Mouse (Mus musculus) forebrain, embryonic 15.5 days (tissue): ENCODE measurements around the gene Togaram1. TPM values are rescaled to one million over a fixed set of nuclear protein-coding genes. Genes with fewer than 3 reads are reported as not detected.

Experiments
- ATAC-seq: fragments of 200-750 bp; cut with Nextera tagmentation; replicated peaks from 2 replicates; pipeline ENCODE4 v1.8.0; 2017; ENCODE audit warnings: mild to moderate bottlenecking, moderate TSS enrichment, moderate library complexity
- H3K27ac ChIP-seq: fragments of 300-500 bp; sonication (generic); replicated peaks from 2 replicates; pipeline ENCODE4 v1.5.1; 2015; ENCODE audit warnings: mild to moderate bottlenecking, inconsistent platforms
- H3K27me3 ChIP-seq: fragments of 300-500 bp; sonication (generic); 2 replicates; pipeline ENCODE4 v1.6.1; 2015; ENCODE audit warnings: inconsistent platforms
- H3K36me3 ChIP-seq: fragments of 300-500 bp; sonication (generic); 2 replicates; pipeline ENCODE4 v1.6.1; 2015; ENCODE audit warnings: mild to moderate bottlenecking, inconsistent platforms
- H3K4me1 ChIP-seq: fragments of 300-500 bp; sonication (generic); 2 replicates; pipeline ENCODE4 v1.6.1; 2015; ENCODE audit warnings: inconsistent platforms
- H3K4me2 ChIP-seq: fragments of 300-500 bp; sonication (generic); replicated peaks from 2 replicates; pipeline ENCODE4 v1.6.1; 2015; ENCODE audit warnings: mild to moderate bottlenecking, inconsistent platforms
- H3K4me3 ChIP-seq: fragments of 300-500 bp; sonication (generic); 2 replicates; pipeline ENCODE4 v1.5.1; 2015; ENCODE audit warnings: mild to moderate bottlenecking, inconsistent platforms
- H3K9ac ChIP-seq: fragments of 300-500 bp; sonication (generic); replicated peaks from 2 replicates; pipeline ENCODE4 v1.6.1; 2015; ENCODE audit warnings: mild to moderate bottlenecking, inconsistent platforms
- H3K9me3 ChIP-seq: fragments of 300-500 bp; sonication (generic); 2 replicates; pipeline ENCODE4 v1.6.1; 2016; ENCODE audit warnings: inconsistent platforms
- WGBS: fragments of 180-500 bp; shearing (Covaris S2); methylation state at CpG from one replicate; pipeline ENCODE4 v1.1.7; 2015; ENCODE audit warnings: mixed read lengths; 5-methylcytosine and 5-hydroxymethylcytosine counted together
- polyA plus RNA-seq: library from polyadenylated mRNA; unstranded; fragments of >200 nt; fragmentation: Nextera tagmentation; extraction: Ambion mirVana; gene quantifications from 2 replicates; pipeline ENCODE4 v1.2.1, GENCODE M21; 2015

The Togaram1 gene
- 23.0 and 26.5 TPM in 2 replicates for polyA plus RNA-seq

DNA sequence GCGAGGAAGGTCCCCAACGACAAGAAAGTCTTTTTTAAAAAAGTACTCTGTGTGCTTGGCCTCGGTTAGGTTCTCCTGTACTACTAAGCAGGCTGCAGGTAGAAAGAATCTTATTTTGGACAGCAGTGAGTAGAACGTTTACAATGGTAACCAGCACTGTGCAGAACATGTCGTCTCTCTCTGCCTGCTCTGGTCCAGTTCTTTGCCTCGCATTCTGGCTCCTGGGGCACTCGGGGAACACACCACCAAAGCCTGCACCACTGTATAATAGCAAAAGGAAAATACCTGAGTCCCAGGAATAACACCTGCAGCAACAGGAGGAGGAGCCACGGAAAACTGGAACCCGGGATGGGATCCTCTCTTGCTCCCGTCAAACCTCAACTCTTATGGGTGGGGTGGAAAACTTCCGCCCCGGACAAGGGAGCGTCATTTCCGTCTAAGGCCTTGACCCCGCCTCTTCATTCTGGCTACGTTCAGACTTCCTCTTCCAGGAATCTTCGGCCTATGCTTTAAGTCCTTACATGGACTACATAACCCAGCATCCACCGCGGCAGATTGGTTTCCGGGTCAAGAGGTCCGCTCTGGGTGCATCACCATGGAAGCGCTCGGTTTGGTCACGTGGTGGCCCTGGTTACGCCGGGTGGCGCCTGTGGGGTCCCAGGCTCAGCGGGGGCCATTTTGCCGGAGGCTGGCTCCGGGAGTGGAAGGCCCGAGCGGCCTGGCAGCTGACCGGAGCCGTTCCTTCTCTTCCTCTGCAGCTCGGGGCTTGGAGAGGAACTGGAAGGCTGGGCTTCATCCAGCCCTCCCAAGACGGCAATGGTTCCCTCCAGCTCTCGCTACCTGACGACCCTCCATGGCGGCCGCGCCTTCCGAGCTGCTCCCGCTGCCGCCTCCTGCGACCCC, at the start of gene Togaram1, which contains the start of gene Klhl28:
TSS of gene Togaram1 (plus strand) at position 681 of the 903 bp plus-strand sequence.
TSS of gene Klhl28 (minus strand) at position 411 of the 903 bp plus-strand sequence.
- H3K4me2 ChIP-seq = peak within 1 kb of the TSS; percentile 88
- WGBS = under 1% methylated on average over 45 of the region's 45 CpGs
- H3K4me1 ChIP-seq = peaks cover 47% of the 10 kb centered on the region
- no peaks in the 10 kb centered on the region for H3K36me3 ChIP-seq
- H3K27me3 ChIP-seq = no peaks in the 10 kb centered on the region
- peak; percentile 100 for ATAC-seq
- H3K4me3 ChIP-seq = peak within 1 kb of the TSS; percentile 98
- H3K27ac ChIP-seq = peak within 1 kb of the TSS; percentile 87
- peak within 1 kb of the TSS; percentile 68 for H3K9ac ChIP-seq
- H3K9me3 ChIP-seq = no peaks in the 10 kb centered on the region

DNA sequence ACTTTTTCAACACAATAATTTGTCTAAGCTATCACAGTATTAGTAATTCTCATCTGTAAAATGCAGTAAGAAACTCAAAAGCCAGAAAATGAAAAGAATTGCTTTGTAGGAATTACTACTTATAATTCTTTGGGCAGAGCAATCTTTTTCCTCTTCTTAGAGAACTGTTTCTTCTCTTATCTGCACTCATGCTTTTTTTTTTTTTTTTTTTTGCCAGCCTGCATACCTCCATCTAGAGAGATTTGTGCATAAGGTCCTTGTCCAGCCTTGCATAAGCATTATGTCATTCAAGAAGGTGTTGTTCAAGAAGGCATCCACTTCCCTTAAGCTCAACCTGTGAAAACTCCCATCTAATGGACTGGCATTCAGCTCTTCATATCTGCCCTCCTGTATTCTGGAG, 48.9 kb upstream of the Togaram1 start:
- no peak overlapping the region for H3K4me3 ChIP-seq
- H3K4me1 ChIP-seq = peaks cover 7% of the 10 kb centered on the region
- ATAC-seq = no peak
- H3K36me3 ChIP-seq = peaks cover 7% of the 10 kb centered on the region
- no peak overlapping the region for H3K27ac ChIP-seq
- H3K9ac ChIP-seq = no peak overlapping the region
- no peaks in the 10 kb centered on the region for H3K27me3 ChIP-seq
- H3K9me3 ChIP-seq = no peaks in the 10 kb centered on the region
- H3K4me2 ChIP-seq = no peak overlapping the region

GRCm38 (mm10) chr12:64917578-64918471, 47.8 kb upstream of the Togaram1 start, which contains the start of gene Gm527:
TSS of gene Gm527 (plus strand) at chr12:64917906.
- peaks cover 16% of the 10 kb centered on the region for H3K36me3 ChIP-seq
- peak within 1 kb of the TSS; percentile 75 for H3K4me2 ChIP-seq
- H3K4me3 ChIP-seq = peak within 1 kb of the TSS; percentile 74
- H3K27ac ChIP-seq = peak within 1 kb of the TSS; percentile 86
- peaks cover 7% of the 10 kb centered on the region for H3K4me1 ChIP-seq
- H3K27me3 ChIP-seq = no peaks in the 10 kb centered on the region
- no peaks in the 10 kb centered on the region for H3K9me3 ChIP-seq
- ATAC-seq = peak; percentile 100
- under 1% methylated on average over 79 of the region's 93 CpGs for WGBS
- peak within 1 kb of the TSS; percentile 82 for H3K9ac ChIP-seq

GRCm38 (mm10) chr12:64937493-64937892, 28.1 kb upstream of the Togaram1 start:
- H3K4me2 ChIP-seq = no peak overlapping the region
- no peak overlapping the region for H3K27ac ChIP-seq
- H3K9me3 ChIP-seq = no peaks in the 10 kb centered on the region
- H3K4me3 ChIP-seq = no peak overlapping the region
- H3K36me3 ChIP-seq = peaks cover 6% of the 10 kb centered on the region; the same call in 1 of the 2 replicates
- ATAC-seq = no peak
- H3K27me3 ChIP-seq = no peaks in the 10 kb centered on the region
- no peaks in the 10 kb centered on the region for H3K4me1 ChIP-seq
- WGBS = 91% methylated on average over 2 of the region's 2 CpGs
- H3K9ac ChIP-seq = no peak overlapping the region

- H3K9ac ChIP-seq = peak overlapping the region; percentile 46
- H3K4me2 ChIP-seq = peak overlapping the region; percentile 83
- H3K9me3 ChIP-seq = no peaks in the 10 kb centered on the region
- H3K27me3 ChIP-seq = no peaks in the 10 kb centered on the region
- H3K27ac ChIP-seq = peak overlapping the region; percentile 61; the same call in 1 of the 2 replicates
- WGBS = 22% methylated on average over 4 of the region's 4 CpGs
- H3K36me3 ChIP-seq = no peaks in the 10 kb centered on the region
- ATAC-seq = no peak
- peaks cover 39% of the 10 kb centered on the region for H3K4me1 ChIP-seq
- H3K4me3 ChIP-seq = peak overlapping the region; percentile 98
Observed at GRCm38 (mm10) chr12:64964560-64964959, 1.0 kb upstream of the Togaram1 start.

GRCm38 (mm10) chr12:64966101-64966631, 562 bp downstream of the Togaram1 start:
- H3K4me3 ChIP-seq = peak overlapping the region; percentile 98

GRCm38 (mm10) chr12:64966652-64967435, 1.2 kb downstream of the Togaram1 start:
- Histone ChIP-seq H3K27me3 (no peaks in the 10 kb centered on the region), H3K27ac (no peak overlapping the region; the same call in 1 of the 2 replicates), H3K4me3 (peak overlapping the region; percentile 98), H3K4me1 (peaks cover 61% of the 10 kb centered on the region), H3K36me3 (no peaks in the 10 kb centered on the region), H3K4me2 (peak overlapping the region; percentile 88), H3K9ac (peak overlapping the region; percentile 68), H3K9me3 (no peaks in the 10 kb centered on the region)
- ATAC-seq = no peak
- 2% methylated on average over 19 of the region's 19 CpGs for WGBS

More at GRCm38 (mm10) chr12:64966101-64966631, 562 bp downstream of the Togaram1 start:
- WGBS = under 1% methylated on average over 44 of the region's 44 CpGs
- Histone ChIP-seq H3K9me3 (no peaks in the 10 kb centered on the region), H3K9ac (peak overlapping the region; percentile 68), H3K36me3 (no peaks in the 10 kb centered on the region), H3K27me3 (no peaks in the 10 kb centered on the region), H3K4me2 (peak overlapping the region; percentile 88), H3K27ac (peak overlapping the region; percentile 87), H3K4me1 (peaks cover 55% of the 10 kb centered on the region)
- ATAC-seq = peak; percentile 24

GRCm38 (mm10) chr12:64967470-64967869, 1.9 kb downstream of the Togaram1 start:
- Histone ChIP-seq H3K4me2 (peak overlapping the region; percentile 88), H3K9me3 (no peaks in the 10 kb centered on the region), H3K4me1 (peaks cover 66% of the 10 kb centered on the region), H3K36me3 (no peaks in the 10 kb centered on the region), H3K4me3 (peak overlapping the region; percentile 98), H3K27ac (no peak overlapping the region), H3K27me3 (no peaks in the 10 kb centered on the region), H3K9ac (peak overlapping the region; percentile 68)
- ATAC-seq = no peak
- under 1% methylated on average over 9 of the region's 9 CpGs for WGBS

DNA sequence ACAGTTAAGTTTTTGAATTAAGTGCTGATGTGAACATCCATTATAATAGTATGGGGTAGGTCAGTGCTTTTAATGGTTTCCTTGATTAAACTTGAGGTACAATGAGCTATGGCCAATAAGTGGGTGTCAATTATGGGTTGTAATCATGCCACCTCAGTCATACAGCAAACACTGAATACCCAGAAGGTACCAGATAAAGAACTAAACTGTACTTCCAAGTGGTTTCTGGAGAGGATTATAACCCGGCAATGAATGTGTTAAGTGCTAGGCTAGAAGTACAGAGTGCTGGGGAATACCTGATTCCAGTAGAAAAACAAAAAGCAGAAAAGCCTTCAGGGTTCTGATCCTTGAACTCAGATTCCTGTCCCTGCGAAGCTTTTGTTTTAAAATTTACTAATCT, 2.5 kb downstream of the Togaram1 start:
- no peak for ATAC-seq
- H3K4me2 ChIP-seq = peak overlapping the region; percentile 88
- peak overlapping the region; percentile 68 for H3K9ac ChIP-seq
- H3K27ac ChIP-seq = no peak overlapping the region
- peak overlapping the region; percentile 98 for H3K4me3 ChIP-seq
- peaks cover 68% of the 10 kb centered on the region for H3K4me1 ChIP-seq
- no peaks in the 10 kb centered on the region for H3K27me3 ChIP-seq
- 3% methylated on average over 2 of the region's 2 CpGs for WGBS
- H3K36me3 ChIP-seq = no peaks in the 10 kb centered on the region
- H3K9me3 ChIP-seq = no peaks in the 10 kb centered on the region

- Histone ChIP-seq H3K4me3 (no peak overlapping the region), H3K4me2 (peak overlapping the region; percentile 49; the same call in 1 of the 2 replicates), H3K4me1 (peaks cover 60% of the 10 kb centered on the region), H3K9ac (no peak overlapping the region), H3K36me3 (no peaks in the 10 kb centered on the region), H3K9me3 (no peaks in the 10 kb centered on the region), H3K27me3 (no peaks in the 10 kb centered on the region), H3K27ac (no peak overlapping the region)
- ATAC-seq = no peak
Observed at GRCm38 (mm10) chr12:64971399-64971798, 5.8 kb downstream of the Togaram1 start.

- H3K27me3 ChIP-seq = no peaks in the 10 kb centered on the region
- H3K4me1 ChIP-seq = peaks cover 55% of the 10 kb centered on the region
- no peak overlapping the region for H3K27ac ChIP-seq
- H3K9me3 ChIP-seq = no peaks in the 10 kb centered on the region
- no peaks in the 10 kb centered on the region; the same call in 1 of the 2 replicates for H3K36me3 ChIP-seq
- H3K9ac ChIP-seq = 0 out of 2 replicates have a peak overlapping the region, but pooled peaks have one; percentile 13
- no peak for ATAC-seq
- WGBS = 67% methylated on average over 6 of the region's 6 CpGs
- no peak overlapping the region; the same call in 1 of the 2 replicates for H3K4me2 ChIP-seq
- H3K4me3 ChIP-seq = no peak overlapping the region
Observed at GRCm38 (mm10) chr12:64972063-64972462, 6.5 kb downstream of the Togaram1 start.
